Mouse (Mus musculus): ENCODE data around the gene Appl1. TPM values are rescaled to one million over a fixed set of nuclear protein-coding genes. Genes with fewer than 3 reads are reported as not detected.

Gene Appl1
- polyA plus RNA-seq, 3 experiments from 2014 or later: 22.7 to 45.0 (median 39.4) TPM

Other genes with a start within 250 kb of the Appl1 start
- under 1 TPM in 2 of 3 experiments, not detected in 1; 0.33 to 0.42 TPM for gene Asb14, start 76.7 kb downstream of the Appl1 start, polyA plus RNA-seq (2017; shearing (Covaris generic))
- gene Hesx1, start 23.2 kb upstream of the Appl1 start, polyA plus RNA-seq (2017; shearing (Covaris generic)): 1 to 10 TPM in 2 of 3 experiments, not detected in 1; 1.6 to 2.8 TPM
- under 1 TPM; 0.18 to 0.40 (median 0.21) TPM for gene Il17rd, start 67.7 kb upstream of the Appl1 start, polyA plus RNA-seq (2017; shearing (Covaris generic))
- 100 to 1,000 TPM in 2 of 3 experiments, 10 to 100 TPM in 1; 90.3 to 168 (median 160) TPM for gene Arhgef3, start 143.7 kb upstream of the Appl1 start, polyA plus RNA-seq (2017; shearing (Covaris generic))

Data from inflammation-experienced regulatory T-cells, adult 6 months (primary cell).